ENCODE assay signal across 9 mouse cellular contexts in the genomic region with DNA sequence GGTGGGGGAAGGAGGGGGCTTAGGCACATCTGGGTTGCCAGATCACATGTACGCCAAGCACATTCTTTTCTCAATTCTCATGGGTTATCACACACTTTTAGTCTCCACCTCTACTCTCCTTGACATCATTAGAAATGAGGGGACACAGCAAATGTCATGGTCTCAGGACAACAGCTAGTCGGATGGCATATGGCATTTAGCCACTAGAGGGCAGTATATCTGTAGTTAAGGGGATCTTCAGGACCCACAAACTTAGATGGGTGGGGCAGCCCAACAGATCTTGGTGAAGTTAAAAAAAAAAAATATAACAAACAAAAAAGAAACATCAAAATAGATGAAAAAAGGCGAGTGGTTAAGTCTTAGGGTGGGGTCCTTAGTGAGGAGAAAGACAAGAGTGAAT. TPM values are rescaled to one million over a fixed set of nuclear protein-coding genes. Genes with fewer than 3 reads are reported as not detected.
DNase-seq lines count a peak whose midpoint lies in the region; ATAC-seq lines count a peak whose summit lies in the region.
"Had no signal": no experiment of that assay in that cellular context is flagged by ENCODE, and none has a peak within 500 bp of the region (broad histone marks: within the 10 kb centered on the region; RNA-seq: fewer than 3 reads in every experiment).

No protein-coding gene starts in this region.

- WGBS in forebrain, embryonic 10.5 days, result 23% methylated on average over 3 of the region's 3 CpGs
- 21% methylated on average over 3 of the region's 3 CpGs for WGBS in forebrain, embryonic 15.5 days
- 12% methylated on average over 3 of the region's 3 CpGs for WGBS in midbrain, embryonic 14.5 days
- 18% methylated on average over 3 of the region's 3 CpGs for WGBS in midbrain, embryonic 15.5 days

- no peak for ATAC-seq in forebrain, embryonic 15.5 days (replicated peaks)
- no peak for ATAC-seq in midbrain, embryonic 14.5 days (ENCODE audit: low FRiP score, low TSS enrichment)
- ATAC-seq in midbrain, embryonic 15.5 days (replicated peaks), result no peak

- H3K4me3 ChIP-seq in forebrain, embryonic 10.5 days, result no peak overlapping the region; the same call in 1 of the 2 replicates
- no peak overlapping the region for H3K4me3 ChIP-seq in forebrain, embryonic 15.5 days
- no peak overlapping the region for H3K4me3 ChIP-seq in midbrain, embryonic 14.5 days (replicated peaks; ENCODE audit: low read depth, low read length)
- no peak overlapping the region for H3K4me3 ChIP-seq in midbrain, embryonic 15.5 days
- H3K4me3 ChIP-seq: neural tube, embryonic 12.5 days had no signal

- peak; percentile 62 for DNase-seq in forebrain, embryonic 10.5 days (ENCODE audit: extremely low spot score, low spot score)
- DNase-seq in midbrain, embryonic 14.5 days, result peak; percentile 92
- DNase-seq in c-Kit-positive CD71-positive TER-119-positive erythroid progenitor cells, embryonic 14.5 days (ENCODE audit: low spot score), result peak; percentile 85
- peak; percentile 79 for DNase-seq in heart, postnatal 4 days
- peak; percentile 87 for DNase-seq in lung, postnatal 25 days (ENCODE audit: low spot score)
- DNase-seq in telencephalon, adult 2 months (ENCODE audit: low read depth, low spot score), result peak; percentile 42

- H3K27me3 ChIP-seq in forebrain, embryonic 10.5 days (ENCODE audit: poor library complexity, severe bottlenecking), result no peaks in the 10 kb centered on the region
- no peaks in the 10 kb centered on the region for H3K27me3 ChIP-seq in forebrain, embryonic 15.5 days
- H3K27me3 ChIP-seq in midbrain, embryonic 14.5 days (ENCODE audit: control insufficient read depth, insufficient read depth, low read length), result no peaks in the 10 kb centered on the region
- no peaks in the 10 kb centered on the region for H3K27me3 ChIP-seq in midbrain, embryonic 15.5 days (replicated peaks)
- H3K27me3 ChIP-seq: neural tube, embryonic 12.5 days had no signal

- H3K27ac ChIP-seq in forebrain, embryonic 10.5 days, result no peak overlapping the region
- no peak overlapping the region for H3K27ac ChIP-seq in forebrain, embryonic 15.5 days (replicated peaks)
- H3K27ac ChIP-seq in midbrain, embryonic 14.5 days (replicated peaks; ENCODE audit: low read depth, low read length), result no peak overlapping the region
- no peak overlapping the region for H3K27ac ChIP-seq in midbrain, embryonic 15.5 days
- H3K27ac ChIP-seq: neural tube, embryonic 12.5 days had no signal

- H3K9ac ChIP-seq in forebrain, embryonic 15.5 days (replicated peaks), result no peak overlapping the region
- H3K9ac ChIP-seq in midbrain, embryonic 14.5 days (replicated peaks; ENCODE audit: low read length), result no peak overlapping the region
- no peak overlapping the region for H3K9ac ChIP-seq in midbrain, embryonic 15.5 days
- H3K9ac ChIP-seq: neural tube, embryonic 12.5 days had no signal

- H3K36me3 ChIP-seq in forebrain, embryonic 10.5 days (replicated peaks), result peaks cover 17% of the 10 kb centered on the region
- peaks cover 3% of the 10 kb centered on the region; the same call in 1 of the 2 replicates for H3K36me3 ChIP-seq in forebrain, embryonic 15.5 days
- H3K36me3 ChIP-seq in midbrain, embryonic 14.5 days (ENCODE audit: control insufficient read depth, insufficient read depth, low read length), result peaks cover 4% of the 10 kb centered on the region
- no peaks in the 10 kb centered on the region for H3K36me3 ChIP-seq in midbrain, embryonic 15.5 days (replicated peaks)
- H3K36me3 ChIP-seq: neural tube, embryonic 12.5 days had no signal

- H3K4me2 ChIP-seq in forebrain, embryonic 15.5 days (replicated peaks), result no peak overlapping the region
- no peak overlapping the region for H3K4me2 ChIP-seq in midbrain, embryonic 14.5 days (ENCODE audit: low read length)
- H3K4me2 ChIP-seq in midbrain, embryonic 15.5 days, result no peak overlapping the region
- H3K4me2 ChIP-seq: neural tube, embryonic 12.5 days had no signal

- no peaks in the 10 kb centered on the region for H3K9me3 ChIP-seq in forebrain, embryonic 10.5 days
- H3K9me3 ChIP-seq in forebrain, embryonic 15.5 days, result no peaks in the 10 kb centered on the region
- no peaks in the 10 kb centered on the region for H3K9me3 ChIP-seq in midbrain, embryonic 14.5 days (ENCODE audit: control insufficient read depth, low read length)
- no peaks in the 10 kb centered on the region for H3K9me3 ChIP-seq in midbrain, embryonic 15.5 days
- H3K9me3 ChIP-seq: neural tube, embryonic 12.5 days had no signal

- peaks cover 41% of the 10 kb centered on the region for H3K4me1 ChIP-seq in forebrain, embryonic 10.5 days
- peaks cover 31% of the 10 kb centered on the region for H3K4me1 ChIP-seq in forebrain, embryonic 15.5 days
- H3K4me1 ChIP-seq in midbrain, embryonic 14.5 days (ENCODE audit: control insufficient read depth, insufficient read depth, low read length), result peaks cover 15% of the 10 kb centered on the region
- peaks cover 34% of the 10 kb centered on the region for H3K4me1 ChIP-seq in midbrain, embryonic 15.5 days

RNA-seq across cellular contexts. Expression of a gene that starts 6.3 kb away (rescaled TPM):
- 10.8 and 11.8 TPM in 2 replicates for polyA plus RNA-seq in forebrain, embryonic 10.5 days (2016; fragmentation: Nextera tagmentation; extraction: Ambion mirVana)
- polyA plus RNA-seq in forebrain, embryonic 15.5 days (2015; fragmentation: Nextera tagmentation; extraction: Ambion mirVana), result 13.9 and 14.3 TPM in 2 replicates
- 13.6 and 16.0 TPM in 2 replicates for polyA plus RNA-seq in midbrain, embryonic 14.5 days (2014; fragmentation: Nextera tagmentation; extraction: Ambion mirVana)
- 11.9 and 13.5 TPM in 2 replicates for polyA plus RNA-seq in midbrain, embryonic 15.5 days (2015; fragmentation: Nextera tagmentation; extraction: Ambion mirVana)
- 10 to 100 TPM; 65.6 to 67.2 TPM for total RNA-seq in heart, postnatal 4 days (2021)

RNA-seq across cellular contexts. Expression of a gene that starts 17.0 kb away (rescaled TPM):
- polyA plus RNA-seq in forebrain, embryonic 10.5 days (2016; fragmentation: Nextera tagmentation; extraction: Ambion mirVana), result 22.2 and 25.9 TPM in 2 replicates
- 42.7 and 46.4 TPM in 2 replicates for polyA plus RNA-seq in forebrain, embryonic 15.5 days (2015; fragmentation: Nextera tagmentation; extraction: Ambion mirVana)
- 23.7 and 31.9 TPM in 2 replicates for polyA plus RNA-seq in midbrain, embryonic 14.5 days (2014; fragmentation: Nextera tagmentation; extraction: Ambion mirVana)
- 35.5 and 35.9 TPM in 2 replicates for polyA plus RNA-seq in midbrain, embryonic 15.5 days (2015; fragmentation: Nextera tagmentation; extraction: Ambion mirVana)
- 1 to 10 TPM; 2.0 TPM for total RNA-seq in heart, postnatal 4 days (2021)

RNA-seq across cellular contexts. Expression of a gene that starts 21.0 kb away (rescaled TPM):
- polyA plus RNA-seq in forebrain, embryonic 10.5 days (2016; fragmentation: Nextera tagmentation; extraction: Ambion mirVana), result 0.24 and 0.48 TPM in 2 replicates
- polyA plus RNA-seq in forebrain, embryonic 15.5 days (2015; fragmentation: Nextera tagmentation; extraction: Ambion mirVana), result 0.52 and 0.68 TPM in 2 replicates
- polyA plus RNA-seq in midbrain, embryonic 14.5 days (2014; fragmentation: Nextera tagmentation; extraction: Ambion mirVana), result 0.36 and 0.57 TPM in 2 replicates
- 0.35 and 0.73 TPM in 2 replicates for polyA plus RNA-seq in midbrain, embryonic 15.5 days (2015; fragmentation: Nextera tagmentation; extraction: Ambion mirVana)
- total RNA-seq in heart, postnatal 4 days (2021), result 1 to 10 TPM; 2.7 to 3.5 TPM

RNA-seq across cellular contexts. Expression of a gene that starts 40.7 kb away (rescaled TPM):
- polyA plus RNA-seq in forebrain, embryonic 10.5 days (2016; fragmentation: Nextera tagmentation; extraction: Ambion mirVana), result 23.9 and 25.3 TPM in 2 replicates
- 43.2 and 45.2 TPM in 2 replicates for polyA plus RNA-seq in forebrain, embryonic 15.5 days (2015; fragmentation: Nextera tagmentation; extraction: Ambion mirVana)
- 11.2 and 19.4 TPM in 2 replicates for polyA plus RNA-seq in midbrain, embryonic 14.5 days (2014; fragmentation: Nextera tagmentation; extraction: Ambion mirVana)
- 35.5 and 38.3 TPM in 2 replicates for polyA plus RNA-seq in midbrain, embryonic 15.5 days (2015; fragmentation: Nextera tagmentation; extraction: Ambion mirVana)
- total RNA-seq in heart, postnatal 4 days (2021), result 10 to 100 TPM; 14.1 to 15.9 TPM

RNA-seq across cellular contexts. Expression of a gene that starts 46.0 kb away (rescaled TPM):
- 90.4 and 93.5 TPM in 2 replicates for polyA plus RNA-seq in forebrain, embryonic 10.5 days (2016; fragmentation: Nextera tagmentation; extraction: Ambion mirVana)
- 89.0 and 91.7 TPM in 2 replicates for polyA plus RNA-seq in forebrain, embryonic 15.5 days (2015; fragmentation: Nextera tagmentation; extraction: Ambion mirVana)
- polyA plus RNA-seq in midbrain, embryonic 14.5 days (2014; fragmentation: Nextera tagmentation; extraction: Ambion mirVana), result 56.5 and 72.8 TPM in 2 replicates
- 72.7 and 84.7 TPM in 2 replicates for polyA plus RNA-seq in midbrain, embryonic 15.5 days (2015; fragmentation: Nextera tagmentation; extraction: Ambion mirVana)
- 10 to 100 TPM; 88.9 to 89.3 TPM for total RNA-seq in heart, postnatal 4 days (2021)

Comparison
In these comparisons a context has a peak if more than half of its experiments do, and no peak if none do; other contexts are left out.
1. DNase-seq: peak in every context shown above with its lines; median percentile 92 in midbrain, embryonic 14.5 days; 87 in lung, postnatal 25 days; 85 in c-Kit-positive CD71-positive TER-119-positive erythroid progenitor cells, embryonic 14.5 days; 79 in heart, postnatal 4 days; 62 in forebrain, embryonic 10.5 days; 42 in telencephalon, adult 2 months.